Mouse (Mus musculus) heart, embryonic 10.5 days (tissue): ENCODE results near the gene 2410004P03Rik. TPM values are rescaled to one million over a fixed set of nuclear protein-coding genes. Genes with fewer than 3 reads are reported as not detected.
"Not testable (repeated sequence)": the region's sequence is repeated elsewhere in the genome, so short reads cannot be mapped to it uniquely, and the experiment has no call there.

Source experiments
- DNase-seq: peaks from one replicate; pipeline ENCODE4 v3.0.0-alpha.2; 2017; ENCODE audit warnings: low spot score
- H3K27ac ChIP-seq: fragments of 300-500 bp; sonication (generic); 2 replicates; pipeline ENCODE4 v1.5.1; 2016; ENCODE audit warnings: mild to moderate bottlenecking
- H3K27me3 ChIP-seq: fragments of 300-500 bp; sonication (generic); 2 replicates; pipeline ENCODE4 v1.6.1; 2016; ENCODE audit warnings: mild to moderate bottlenecking; ENCODE audit not compliant: poor library complexity, insufficient read depth, severe bottlenecking
- H3K36me3 ChIP-seq: fragments of 300-500 bp; sonication (generic); 2 replicates; pipeline ENCODE4 v1.6.1; 2016; ENCODE audit warnings: mild to moderate bottlenecking, moderate library complexity
- H3K4me1 ChIP-seq: fragments of 300-500 bp; sonication (generic); 2 replicates; pipeline ENCODE4 v1.6.1; 2016; ENCODE audit warnings: mild to moderate bottlenecking
- H3K4me3 ChIP-seq: fragments of 300-500 bp; sonication (generic); 2 replicates; pipeline ENCODE4 v1.5.1; 2016; ENCODE audit warnings: mild to moderate bottlenecking, moderate library complexity
- H3K9me3 ChIP-seq: fragments of 300-500 bp; sonication (generic); 2 replicates; pipeline ENCODE4 v1.6.1; 2016; ENCODE audit warnings: mild to moderate bottlenecking, moderate library complexity
- WGBS: fragments of 180-500 bp; shearing (Covaris S2); methylation state at CpG from one replicate; pipeline ENCODE4 v1.1.7; 2016; 5-methylcytosine and 5-hydroxymethylcytosine counted together
- polyA plus RNA-seq: library from polyadenylated mRNA; unstranded; fragments of >200 nt; fragmentation: Nextera tagmentation; extraction: Ambion mirVana; gene quantifications from 2 replicates; pipeline ENCODE4 v1.2.1, GENCODE M21; 2016

Gene 2410004P03Rik
- polyA plus RNA-seq, 1 experiment from 2014 or later: 0.19 TPM

DNA sequence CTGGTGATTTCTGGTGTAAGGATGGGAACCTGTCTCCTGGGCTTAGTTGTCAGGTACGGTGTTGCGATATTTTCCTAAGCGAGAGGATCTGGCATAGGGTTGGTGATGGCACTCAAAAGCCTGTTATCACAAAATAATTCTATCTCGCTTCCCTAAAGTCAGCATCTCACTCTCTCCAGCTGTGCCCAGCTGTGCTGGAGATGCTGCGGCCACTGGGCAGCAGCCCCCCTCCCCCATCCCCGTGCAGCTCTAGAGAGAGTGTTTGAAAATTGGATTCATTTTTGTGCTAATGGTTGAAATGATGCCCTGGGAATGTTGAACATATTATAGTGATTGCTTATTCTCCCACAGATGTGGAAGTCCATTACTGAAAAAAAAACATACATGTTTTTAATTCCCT lies 26.7 kb upstream of the 2410004P03Rik start:
- Histone ChIP-seq H3K27ac (no peak overlapping the region), H3K27me3 (0 out of 2 replicates have a peak, but pooled peaks cover 3% of the 10 kb centered on the region), H3K36me3 (no peaks in the 10 kb centered on the region), H3K4me1 (0 out of 2 replicates have a peak, but pooled peaks cover 3% of the 10 kb centered on the region), H3K4me3 (no peak overlapping the region), H3K9me3 (no peaks in the 10 kb centered on the region)
- WGBS: 74% methylated on average over 6 of the region's 6 CpGs
- no peak for DNase-seq

- Histone ChIP-seq H3K36me3 (no peaks in the 10 kb centered on the region), H3K4me3 (no peak overlapping the region), H3K4me1 (0 out of 2 replicates have a peak, but pooled peaks cover 3% of the 10 kb centered on the region), H3K27ac (no peak overlapping the region), H3K9me3 (no peaks in the 10 kb centered on the region), H3K27me3 (no peaks in the 10 kb centered on the region)
- no peak for DNase-seq
- WGBS: 74% methylated on average over 14 of the region's 14 CpGs
Measured at GRCm38 (mm10) chr12:17037053-17037610, 25.6 kb upstream of the 2410004P03Rik start.

DNA sequence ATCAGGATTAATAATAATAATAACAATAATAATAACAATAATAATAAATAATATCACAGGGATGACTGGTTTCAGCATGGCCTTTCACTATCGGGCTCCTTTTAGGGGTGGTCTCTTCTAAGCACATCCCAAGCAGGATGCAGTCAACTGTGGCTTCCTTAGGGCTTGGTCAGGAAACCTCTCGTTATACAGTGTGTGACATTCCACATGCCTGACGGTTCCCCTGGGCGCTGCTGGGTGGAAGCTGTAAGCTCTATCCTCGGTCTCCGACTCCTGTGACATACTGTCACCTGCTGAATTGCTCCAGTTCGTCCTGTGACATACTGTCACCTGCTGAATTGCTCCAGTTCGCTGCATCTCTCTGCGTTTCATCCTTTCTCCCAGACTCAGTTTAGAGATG lies 25.0 kb upstream of the 2410004P03Rik start:
- H3K4me3 ChIP-seq: no peak overlapping the region
- 0 out of 2 replicates have a peak, but pooled peaks cover 3% of the 10 kb centered on the region for H3K4me1 ChIP-seq
- WGBS: 54% methylated on average over 9 of the region's 9 CpGs

DNA sequence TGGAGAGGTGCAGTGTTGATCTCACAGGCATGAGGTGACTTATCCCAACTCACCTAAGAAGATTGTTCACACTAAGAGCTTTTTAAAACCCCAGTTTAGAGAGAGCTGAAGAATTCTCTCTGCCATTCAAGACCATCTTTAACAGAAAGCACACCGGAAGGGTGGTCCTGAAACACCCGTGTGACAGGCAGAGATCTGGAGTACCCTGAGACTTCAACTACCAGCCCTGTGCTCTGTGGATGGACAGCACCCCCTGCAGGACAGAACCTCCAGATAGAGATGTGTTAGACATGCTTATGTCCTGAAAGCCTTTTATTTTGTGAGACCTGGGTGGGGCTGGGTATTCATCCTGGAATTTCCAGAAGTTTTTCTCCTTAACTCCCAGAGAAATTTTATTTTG lies 23.6 kb upstream of the 2410004P03Rik start:
- DNase-seq: no peak
- WGBS: 59% methylated on average over 2 of the region's 2 CpGs
- 0 out of 2 replicates have a peak, but pooled peaks cover 3% of the 10 kb centered on the region for H3K4me1 ChIP-seq
- H3K9me3 ChIP-seq: no peaks in the 10 kb centered on the region
- H3K27me3 ChIP-seq: no peaks in the 10 kb centered on the region
- no peak overlapping the region for H3K4me3 ChIP-seq
- no peaks in the 10 kb centered on the region for H3K36me3 ChIP-seq
- no peak overlapping the region for H3K27ac ChIP-seq

More for the DNA sequence above, 25.0 kb upstream of the 2410004P03Rik start:
- Histone ChIP-seq H3K27me3 (no peaks in the 10 kb centered on the region), H3K9me3 (no peaks in the 10 kb centered on the region), H3K36me3 (no peaks in the 10 kb centered on the region), H3K27ac (no peak overlapping the region)
- no peak for DNase-seq

- WGBS: 74% methylated on average over 5 of the region's 5 CpGs
- H3K4me3 ChIP-seq: no peak overlapping the region
- H3K9me3 ChIP-seq: no peaks in the 10 kb centered on the region
- 0 out of 2 replicates have a peak, but pooled peaks cover 3% of the 10 kb centered on the region for H3K4me1 ChIP-seq
- no peak overlapping the region for H3K27ac ChIP-seq
- DNase-seq: no peak
- H3K27me3 ChIP-seq: no peaks in the 10 kb centered on the region
- H3K36me3 ChIP-seq: no peaks in the 10 kb centered on the region
Measured at GRCm38 (mm10) chr12:17034671-17035070, 23.1 kb upstream of the 2410004P03Rik start.

DNA sequence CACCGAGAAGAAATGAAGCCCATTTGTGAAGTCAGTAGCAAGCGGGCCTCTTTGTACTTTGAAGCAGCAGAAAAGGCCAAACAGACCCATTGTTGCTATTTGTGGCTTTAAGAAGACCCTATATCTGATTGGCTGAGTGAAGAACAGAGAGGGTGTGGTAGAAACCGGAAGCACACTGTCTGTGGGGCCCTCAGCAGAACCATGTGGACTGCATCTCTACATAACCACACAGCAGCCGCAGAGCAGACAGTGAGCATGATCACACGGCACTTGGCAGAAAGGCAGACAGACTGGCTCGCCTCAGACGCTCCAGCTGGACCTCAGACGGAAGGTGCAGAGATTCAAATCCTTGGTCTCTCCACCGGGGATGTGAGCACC lies 21.9 kb upstream of the 2410004P03Rik start:
- H3K4me3 ChIP-seq: no peak overlapping the region
- DNase-seq: no peak
- no peak overlapping the region for H3K27ac ChIP-seq
- H3K9me3 ChIP-seq: no peaks in the 10 kb centered on the region
- 0 out of 2 replicates have a peak, but pooled peaks cover 3% of the 10 kb centered on the region for H3K4me1 ChIP-seq
- H3K27me3 ChIP-seq: no peaks in the 10 kb centered on the region
- H3K36me3 ChIP-seq: no peaks in the 10 kb centered on the region
- 74% methylated on average over 9 of the region's 9 CpGs for WGBS

DNA sequence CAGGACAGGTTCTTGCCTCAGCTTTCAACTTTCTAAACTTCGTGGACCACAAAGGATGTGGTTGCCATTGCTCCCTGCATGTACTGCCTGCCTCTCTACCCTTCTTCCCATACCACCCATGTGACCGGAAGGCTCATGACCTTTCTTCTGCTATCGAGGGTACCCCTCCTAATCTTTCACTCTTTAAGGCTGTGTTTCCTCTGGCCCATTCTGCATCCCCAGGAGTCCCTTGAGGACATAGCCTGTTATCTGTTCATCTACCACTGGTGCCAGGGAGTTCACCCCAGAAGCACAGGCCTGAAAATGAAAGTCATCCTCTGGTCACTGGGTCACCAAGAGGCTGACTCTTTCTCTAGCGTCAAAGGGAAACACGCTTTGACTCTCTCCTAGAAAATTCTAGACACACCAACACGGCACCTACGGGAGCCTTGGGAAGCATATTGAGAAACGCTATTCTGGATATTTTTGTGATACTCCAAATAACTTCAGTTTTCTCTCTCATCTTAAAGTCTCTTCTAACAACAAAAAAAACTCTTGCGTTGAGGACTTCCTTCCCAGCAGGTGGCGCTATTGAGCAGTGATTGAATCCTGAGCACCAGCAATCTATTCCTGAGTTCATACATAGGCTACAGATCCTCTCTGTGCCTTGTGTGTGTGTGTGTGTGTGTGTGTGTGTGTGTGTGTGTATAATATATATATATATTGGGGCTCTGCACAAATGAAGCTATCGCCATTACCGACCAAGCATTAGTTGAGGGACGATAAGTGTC lies 21.4 kb upstream of the 2410004P03Rik start:
- Histone ChIP-seq H3K9me3 (no peaks in the 10 kb centered on the region), H3K36me3 (no peaks in the 10 kb centered on the region), H3K27me3 (no peaks in the 10 kb centered on the region), H3K4me1 (0 out of 2 replicates have a peak, but pooled peaks cover 3% of the 10 kb centered on the region), H3K27ac (no peak overlapping the region), H3K4me3 (no peak overlapping the region)
- DNase-seq: peak; percentile 88
- 36% methylated on average over 13 of the region's 13 CpGs for WGBS

- no peak overlapping the region for H3K27ac ChIP-seq
- H3K4me1 ChIP-seq: peaks cover 7% of the 10 kb centered on the region; the same call in 1 of the 2 replicates
- H3K4me3 ChIP-seq: no peak overlapping the region
- 90% methylated on average over 6 of the region's 6 CpGs for WGBS
- no peaks in the 10 kb centered on the region for H3K27me3 ChIP-seq
- no peaks in the 10 kb centered on the region for H3K36me3 ChIP-seq
- H3K9me3 ChIP-seq: no peaks in the 10 kb centered on the region
- DNase-seq: no peak
Measured at GRCm38 (mm10) chr12:17024554-17025110, 13.1 kb upstream of the 2410004P03Rik start.

- no peaks in the 10 kb centered on the region for H3K27me3 ChIP-seq
- no peak overlapping the region for H3K4me3 ChIP-seq
- 89% methylated on average over 4 of the region's 4 CpGs for WGBS
- DNase-seq: no peak
- no peaks in the 10 kb centered on the region for H3K9me3 ChIP-seq
- no peak overlapping the region for H3K27ac ChIP-seq
- H3K36me3 ChIP-seq: no peaks in the 10 kb centered on the region
- peaks cover 7% of the 10 kb centered on the region; the same call in 1 of the 2 replicates for H3K4me1 ChIP-seq
Measured at GRCm38 (mm10) chr12:17022145-17022544, 10.6 kb upstream of the 2410004P03Rik start.

DNA sequence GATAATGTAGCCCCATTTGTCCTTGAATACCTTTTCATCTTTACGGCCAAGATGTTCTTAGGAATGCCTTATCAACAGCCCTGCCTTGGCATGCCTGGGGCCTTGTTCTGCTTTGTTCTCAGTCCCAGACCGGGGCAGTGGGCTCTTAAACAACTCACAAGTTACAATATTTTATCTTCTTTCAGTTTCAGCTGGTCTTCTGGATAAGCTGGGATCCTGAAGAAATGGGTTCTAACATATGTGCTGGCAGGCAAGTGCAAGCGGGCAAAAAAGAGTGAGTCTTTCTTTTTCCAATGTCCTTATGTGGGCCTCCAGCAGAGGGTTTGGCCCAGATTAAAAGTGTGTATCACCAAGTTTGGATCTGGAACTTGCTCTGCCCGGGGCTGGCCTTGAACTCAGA lies 9.6 kb upstream of the 2410004P03Rik start:
- H3K9me3 ChIP-seq, H3K27me3 ChIP-seq, H3K36me3 ChIP-seq, H3K27ac ChIP-seq, H3K4me1 ChIP-seq, H3K4me3 ChIP-seq, DNase-seq: not testable (repeated sequence)
- 57% methylated on average over 4 of the region's 4 CpGs for WGBS

DNA sequence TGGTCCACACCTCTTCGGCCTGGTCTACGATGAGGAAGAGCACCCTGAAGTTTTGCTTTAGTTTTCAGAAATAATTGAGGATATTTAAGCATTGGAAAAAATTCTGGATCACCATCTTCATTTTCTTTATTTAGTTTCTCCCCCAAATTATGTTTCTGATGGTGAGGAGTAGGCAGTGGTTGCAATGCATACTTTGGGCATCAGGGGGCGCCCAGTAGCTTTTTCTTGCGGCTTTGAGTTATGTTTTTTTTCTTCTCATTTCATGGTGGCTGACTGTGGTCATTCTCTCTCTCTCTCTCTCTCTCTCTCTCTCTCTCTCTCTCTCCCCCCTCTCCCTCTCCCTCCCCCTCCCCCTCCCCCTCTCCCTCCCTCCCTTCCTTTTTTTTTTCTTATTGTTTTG lies 6.9 kb upstream of the 2410004P03Rik start:
- no peak for DNase-seq
- 37% methylated on average over 4 of the region's 4 CpGs for WGBS
- Histone ChIP-seq H3K27me3 (no peaks in the 10 kb centered on the region), H3K36me3 (no peaks in the 10 kb centered on the region), H3K9me3 (no peaks in the 10 kb centered on the region), H3K4me3 (no peak overlapping the region), H3K4me1 (no peaks in the 10 kb centered on the region), H3K27ac (no peak overlapping the region)

DNA sequence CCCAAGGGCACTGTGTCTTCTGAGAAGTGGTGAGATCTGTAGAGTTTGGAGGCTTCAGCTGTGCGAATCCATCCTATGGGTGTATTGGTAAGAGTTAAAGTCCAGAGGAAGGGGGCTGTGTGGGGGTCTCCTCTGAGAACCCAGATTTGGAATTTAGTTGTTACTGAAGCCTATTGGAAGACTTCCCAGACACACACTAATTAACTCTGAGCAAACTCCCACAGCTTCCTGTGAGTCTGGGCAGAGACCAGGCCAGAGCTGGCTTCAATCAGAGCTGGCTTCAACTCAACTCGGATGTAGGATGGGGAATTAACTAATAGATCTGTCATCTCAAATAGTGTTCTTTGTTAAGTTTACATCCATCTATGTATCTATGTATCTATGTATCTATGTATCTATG lies 4.2 kb upstream of the 2410004P03Rik start:
- no peak for DNase-seq
- Histone ChIP-seq H3K4me1 (peaks cover 9% of the 10 kb centered on the region), H3K27ac (no peak overlapping the region), H3K36me3 (no peaks in the 10 kb centered on the region), H3K27me3 (peaks cover 4% of the 10 kb centered on the region; the same call in 1 of the 2 replicates), H3K9me3 (no peaks in the 10 kb centered on the region), H3K4me3 (no peak overlapping the region)
- WGBS: 76% methylated on average over 2 of the region's 2 CpGs
